Mouse (Mus musculus) megakaryocyte, embryonic 14.5 days (primary cell): ENCODE results near the gene Ywhah.

ENCODE experiments used
- FLI1 ChIP-seq: IDR thresholded peaks from 2 replicates; pipeline ENCODE4 v1.6.1; 2012; ENCODE audit warnings: low read length, inconsistent platforms, mixed read lengths
- GATA1 ChIP-seq: IDR thresholded peaks from 3 replicates; pipeline ENCODE4 v1.6.1; 2012; ENCODE audit warnings: mixed read lengths, low read length, inconsistent platforms, borderline replicate concordance

DNA sequence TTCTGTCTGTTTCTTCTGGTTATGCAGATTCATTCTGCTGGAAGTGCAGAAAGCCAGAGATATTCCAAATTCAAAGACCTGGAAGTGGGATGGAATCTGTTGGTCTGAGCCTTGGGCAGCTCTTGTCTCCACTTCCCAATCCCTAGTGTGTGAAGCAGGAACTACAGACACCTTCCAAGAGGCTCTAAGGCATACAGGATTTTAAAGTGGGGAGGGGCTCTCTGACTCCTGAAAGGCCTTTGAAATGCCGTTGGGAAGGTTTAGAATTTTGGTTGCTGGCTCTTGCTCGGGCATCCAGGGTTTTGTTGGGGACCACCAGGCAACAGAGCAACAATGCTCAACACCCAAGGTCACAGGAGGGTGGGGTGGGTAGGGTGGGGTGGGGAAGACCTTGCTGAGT lies 9.3 kb upstream of the Ywhah start:
- TF ChIP-seq GATA1 (no peak), FLI1 (no peak)
